Mouse (Mus musculus): ENCODE measurements around the gene Dusp9. TPM values are rescaled to one million over a fixed set of nuclear protein-coding genes. Genes with fewer than 3 reads are reported as not detected.

Dusp9 gene
- polyA plus RNA-seq (2015; fragmentation: Illumina TruSeq; extraction: RNeasy Lipid Tissue Mini Kit (QIAGEN cat#74804); ENCODE audit: insufficient read depth, low read depth, low replicate concordance) = not detected

GRCm38 (mm10) chrX:73639255-73639675, at the start of gene Dusp9:
Dusp9 (plus strand) TSS chrX:73639419.

GRCm38 (mm10) chrX:73659575-73660283, 20.5 kb downstream of the Dusp9 start, which contains the start of gene Pnck:
Pnck (minus strand) TSS chrX:73660117.

GRCm38 (mm10) chrX:73672879-73673618, 33.8 kb downstream of the Dusp9 start, which contains the start of gene Slc6a8:
Slc6a8 (plus strand) TSS chrX:73673150.

Other genes starting within 250 kb of the Dusp9 start
- gene Gm18336, start 240.7 kb upstream of the Dusp9 start, polyA plus RNA-seq (2015; fragmentation: Illumina TruSeq; extraction: RNeasy Lipid Tissue Mini Kit (QIAGEN cat#74804); ENCODE audit: insufficient read depth, low read depth, low replicate concordance) = not detected
- gene Zfp92, start 228.3 kb upstream of the Dusp9 start, polyA plus RNA-seq (2015; fragmentation: Illumina TruSeq; extraction: RNeasy Lipid Tissue Mini Kit (QIAGEN cat#74804); ENCODE audit: insufficient read depth, low read depth, low replicate concordance) = 0.31 TPM
- not detected for gene Trex2, start 204.1 kb upstream of the Dusp9 start, polyA plus RNA-seq (2015; fragmentation: Illumina TruSeq; extraction: RNeasy Lipid Tissue Mini Kit (QIAGEN cat#74804); ENCODE audit: insufficient read depth, low read depth, low replicate concordance)
- gene Haus7, start 180.4 kb upstream of the Dusp9 start, polyA plus RNA-seq (2015; fragmentation: Illumina TruSeq; extraction: RNeasy Lipid Tissue Mini Kit (QIAGEN cat#74804); ENCODE audit: insufficient read depth, low read depth, low replicate concordance) = 18.6 TPM
- gene Bgn, start 155.8 kb upstream of the Dusp9 start, polyA plus RNA-seq (2015; fragmentation: Illumina TruSeq; extraction: RNeasy Lipid Tissue Mini Kit (QIAGEN cat#74804); ENCODE audit: insufficient read depth, low read depth, low replicate concordance) = 134 TPM
- gene Atp2b3, start 136.3 kb upstream of the Dusp9 start, polyA plus RNA-seq (2015; fragmentation: Illumina TruSeq; extraction: RNeasy Lipid Tissue Mini Kit (QIAGEN cat#74804); ENCODE audit: insufficient read depth, low read depth, low replicate concordance) = not detected
- 3.2 TPM for gene Pnck, start 20.7 kb downstream of the Dusp9 start, polyA plus RNA-seq (2015; fragmentation: Illumina TruSeq; extraction: RNeasy Lipid Tissue Mini Kit (QIAGEN cat#74804); ENCODE audit: insufficient read depth, low read depth, low replicate concordance)
- gene Slc6a8, start 33.7 kb downstream of the Dusp9 start, polyA plus RNA-seq (2015; fragmentation: Illumina TruSeq; extraction: RNeasy Lipid Tissue Mini Kit (QIAGEN cat#74804); ENCODE audit: insufficient read depth, low read depth, low replicate concordance) = 7.3 TPM
- gene Bcap31, start 76.8 kb downstream of the Dusp9 start, polyA plus RNA-seq (2015; fragmentation: Illumina TruSeq; extraction: RNeasy Lipid Tissue Mini Kit (QIAGEN cat#74804); ENCODE audit: insufficient read depth, low read depth, low replicate concordance) = 29.2 TPM
- gene Abcd1, start 77.2 kb downstream of the Dusp9 start, polyA plus RNA-seq (2015; fragmentation: Illumina TruSeq; extraction: RNeasy Lipid Tissue Mini Kit (QIAGEN cat#74804); ENCODE audit: insufficient read depth, low read depth, low replicate concordance) = 6.1 TPM
- 0.96 TPM for gene Plxnb3, start 117.7 kb downstream of the Dusp9 start, polyA plus RNA-seq (2015; fragmentation: Illumina TruSeq; extraction: RNeasy Lipid Tissue Mini Kit (QIAGEN cat#74804); ENCODE audit: insufficient read depth, low read depth, low replicate concordance)
- not detected for gene Srpk3, start 135.0 kb downstream of the Dusp9 start, polyA plus RNA-seq (2015; fragmentation: Illumina TruSeq; extraction: RNeasy Lipid Tissue Mini Kit (QIAGEN cat#74804); ENCODE audit: insufficient read depth, low read depth, low replicate concordance)
- gene Idh3g, start 147.5 kb downstream of the Dusp9 start, polyA plus RNA-seq (2015; fragmentation: Illumina TruSeq; extraction: RNeasy Lipid Tissue Mini Kit (QIAGEN cat#74804); ENCODE audit: insufficient read depth, low read depth, low replicate concordance) = 31.6 TPM
- 212 TPM for gene Ssr4, start 147.6 kb downstream of the Dusp9 start, polyA plus RNA-seq (2015; fragmentation: Illumina TruSeq; extraction: RNeasy Lipid Tissue Mini Kit (QIAGEN cat#74804); ENCODE audit: insufficient read depth, low read depth, low replicate concordance)
- 1.7 TPM for gene Pdzd4, start 185.6 kb downstream of the Dusp9 start, polyA plus RNA-seq (2015; fragmentation: Illumina TruSeq; extraction: RNeasy Lipid Tissue Mini Kit (QIAGEN cat#74804); ENCODE audit: insufficient read depth, low read depth, low replicate concordance)